Mouse (Mus musculus) G1E (cell line): Measurements from ENCODE around the gene Gimap8. TPM values are rescaled to one million over a fixed set of nuclear protein-coding genes. Genes with fewer than 3 reads are reported as not detected.

Experiments used
- ATAC-seq: 2 replicates; pipeline ENCODE4 v1.8.0; 2016; ENCODE audit warnings: mild to moderate bottlenecking; ENCODE audit not compliant: insufficient number of reproducible peaks, poor library complexity, low FRiP score, severe bottlenecking; ENCODE audit errors: extremely low read depth
- DNase-seq: peaks from one replicate; pipeline ENCODE4 v3.0.0; 2012; ENCODE audit warnings: low spot score
- H3K27me3 ChIP-seq: 2 replicates; pipeline ENCODE4 v1.6.1; 2012; ENCODE audit warnings: mild to moderate bottlenecking, low read length, inconsistent platforms; ENCODE audit not compliant: insufficient read depth
- H3K36me3 ChIP-seq: replicated peaks from 2 replicates; pipeline ENCODE3; 2012; ENCODE audit warnings: mild to moderate bottlenecking, inconsistent platforms
- H3K4me1 ChIP-seq: 2 replicates; pipeline ENCODE4 v1.6.1; 2012; ENCODE audit warnings: low read depth, low read length, inconsistent platforms, mixed read lengths; ENCODE audit not compliant: insufficient read depth
- H3K4me3 ChIP-seq: 2 replicates; pipeline ENCODE4 v1.5.1; 2012; ENCODE audit warnings: low read depth, mild to moderate bottlenecking, inconsistent platforms, low read length, moderate library complexity, mixed read lengths
- H3K9me3 ChIP-seq: replicated peaks from 2 replicates; pipeline ENCODE4 v1.6.1; 2012; ENCODE audit warnings: inconsistent platforms
- CTCF ChIP-seq: IDR thresholded peaks from 2 replicates; pipeline ENCODE4 v1.5.1; 2012; ENCODE audit warnings: low read depth, low read length, inconsistent platforms, mixed read lengths
- GATA1 ChIP-seq: IDR thresholded peaks from 2 replicates; pipeline ENCODE4 v1.6.1; 2012; ENCODE audit warnings: borderline replicate concordance, low read length, inconsistent platforms, mixed read lengths
- GATA2 ChIP-seq: IDR thresholded peaks from 2 replicates; pipeline ENCODE4 v1.6.1; 2012; ENCODE audit warnings: low read depth, low read length, inconsistent platforms, borderline replicate concordance
- POLR2AphosphoS5 ChIP-seq: IDR thresholded peaks from 2 replicates; pipeline ENCODE4 v1.6.1; 2012; ENCODE audit warnings: low read depth, low read length, inconsistent platforms; ENCODE audit not compliant: insufficient replicate concordance
- TAL1 ChIP-seq: conservative IDR thresholded peaks from 2 replicates; pipeline ENCODE4 v1.6.1; 2012; ENCODE audit warnings: low read depth, low read length, inconsistent platforms, mixed read lengths
- polyA plus RNA-seq: library from polyadenylated mRNA; stranded (reverse); fragments of >175 nt; gene quantifications from 2 replicates; pipeline ENCODE4 v1.2.3, GENCODE M21; 2012
- total RNA-seq, 2 experiments: library from RNA; stranded (forward) in 1 of 2; stranded (reverse) in 1 of 2; fragments of 200-1000 nt in 1 of 2; fragments of >200 nt in 1 of 2; fragmentation: Nextera tagmentation in 1 of 2; gene quantifications; 2 replicates each; pipeline ENCODE4 v1.2.3; 2014 to 2017

Gimap8 gene
- total and polyA plus RNA-seq, 3 experiments: 0.05 TPM; not detected in 2

DNA sequence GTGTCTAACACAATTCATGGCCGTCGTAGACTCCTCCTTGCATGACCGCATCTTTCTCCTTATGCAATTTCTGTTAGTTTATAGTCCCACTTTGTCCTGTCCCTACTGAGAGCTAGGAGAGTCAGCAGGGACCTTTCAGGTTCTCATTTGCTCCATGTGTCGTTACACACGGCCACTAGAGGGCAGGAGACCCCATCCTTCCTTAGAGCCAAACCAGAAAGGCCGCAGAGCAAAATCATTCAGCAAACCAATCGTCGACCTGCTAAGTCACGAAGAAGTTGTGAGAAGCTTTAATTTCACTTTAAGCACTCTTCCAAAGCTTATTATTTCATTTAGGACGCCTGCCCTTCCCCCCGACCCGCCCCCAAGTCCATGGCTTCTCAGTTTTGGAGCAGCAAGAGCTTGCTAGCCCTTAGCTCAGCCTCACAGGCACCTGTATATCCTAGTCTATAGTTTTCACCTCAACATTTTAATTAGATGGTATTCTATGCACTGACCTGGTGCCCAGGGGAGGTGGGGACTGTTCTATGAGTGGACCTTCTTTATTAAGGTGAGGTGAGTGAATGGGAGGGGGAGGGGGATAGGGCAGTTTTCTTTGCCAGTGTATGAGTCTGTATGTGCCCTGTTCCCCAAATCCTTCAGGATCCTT lies 1.2 kb upstream of the Gimap8 start:
- 0 out of 2 replicates have a peak, but pooled peaks have one; percentile 27 for TF ChIP-seq CTCF
- TF ChIP-seq GATA2: no peak
- no peaks in the 10 kb centered on the region for H3K9me3 ChIP-seq
- DNase-seq (no peak), ATAC-seq (no peak)
- peaks cover 9% of the 10 kb centered on the region for H3K27me3 ChIP-seq
- H3K36me3 ChIP-seq: no peaks in the 10 kb centered on the region
- H3K4me1 ChIP-seq: no peaks in the 10 kb centered on the region
- H3K4me3 ChIP-seq: no peak overlapping the region

DNA sequence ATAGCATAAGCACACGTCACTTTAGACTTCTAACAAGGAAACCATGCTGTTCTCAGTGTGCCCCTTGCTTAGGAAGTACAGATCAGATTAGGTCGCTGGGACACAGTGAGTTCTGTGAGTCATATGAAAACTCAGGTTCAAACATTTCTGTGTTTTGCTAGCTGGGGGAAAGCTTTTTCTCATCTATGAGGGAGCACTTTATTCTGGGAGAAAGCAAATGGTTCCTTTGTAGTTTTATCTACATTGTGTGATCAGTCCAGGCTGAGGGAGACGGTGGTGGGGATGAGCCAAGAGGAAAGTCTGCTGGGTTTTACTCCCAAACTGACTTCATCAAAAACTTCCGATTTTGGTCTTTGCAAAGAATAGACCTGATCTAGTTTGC lies 734 bp upstream of the Gimap8 start:
- H3K36me3 ChIP-seq: no peaks in the 10 kb centered on the region
- no peak overlapping the region for H3K4me3 ChIP-seq
- TF ChIP-seq GATA1: no peak
- no peak for TF ChIP-seq CTCF
- TF ChIP-seq TAL1: no peak
- H3K9me3 ChIP-seq: no peaks in the 10 kb centered on the region
- H3K27me3 ChIP-seq: peaks cover 9% of the 10 kb centered on the region
- ATAC-seq: no peak
- DNase-seq: no peak
- H3K4me1 ChIP-seq: no peaks in the 10 kb centered on the region

DNA sequence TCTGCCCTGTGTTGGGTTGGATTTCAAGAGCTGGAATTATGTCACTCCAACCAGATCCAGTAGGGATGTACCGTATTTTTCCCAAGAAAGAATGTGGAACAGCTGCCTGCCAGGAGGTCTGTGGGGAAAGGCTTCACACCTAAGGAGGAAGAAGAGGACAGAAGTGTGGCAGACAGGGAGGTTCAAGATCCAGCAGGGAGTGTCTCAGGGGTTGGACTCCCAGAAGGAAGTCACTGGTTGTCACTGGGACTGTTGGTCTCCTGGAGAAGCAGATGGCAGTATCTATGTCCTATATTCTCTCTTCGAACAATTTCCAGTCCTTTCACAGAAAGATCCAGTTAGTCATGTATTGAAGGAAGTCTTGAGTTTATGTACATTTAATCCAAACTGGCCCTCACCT lies 577 bp downstream of the Gimap8 start:
- DNase-seq (no peak), ATAC-seq (no peak)
- Histone ChIP-seq H3K9me3 (no peaks in the 10 kb centered on the region), H3K4me1 (no peaks in the 10 kb centered on the region), H3K27me3 (peaks cover 9% of the 10 kb centered on the region), H3K36me3 (no peaks in the 10 kb centered on the region), H3K4me3 (no peak overlapping the region)
- TF ChIP-seq POLR2AphosphoS5 (no peak), GATA2 (no peak), GATA1 (no peak), CTCF (no peak), TAL1 (no peak)

DNA sequence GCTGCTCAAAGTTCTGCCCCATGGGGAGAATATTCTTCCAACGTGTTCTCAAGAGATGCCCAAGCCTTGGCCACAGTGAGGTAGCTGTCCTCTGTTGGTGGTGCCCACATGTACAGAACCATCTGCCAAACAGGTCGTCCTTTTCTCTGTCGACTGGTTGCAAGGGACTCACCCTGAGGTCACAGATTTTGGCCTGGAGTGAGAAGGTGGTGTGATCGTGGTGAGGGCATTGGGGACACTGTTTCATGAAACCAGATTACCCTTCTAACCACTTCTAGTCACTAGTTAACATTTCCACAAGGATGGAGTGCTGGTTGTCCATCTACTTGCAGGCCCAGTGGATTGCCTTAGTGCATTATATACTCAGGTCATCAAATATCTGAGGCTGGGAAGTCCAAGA lies 1.7 kb downstream of the Gimap8 start:
- no peak overlapping the region for H3K4me3 ChIP-seq
- no peak for ATAC-seq
- H3K9me3 ChIP-seq: no peaks in the 10 kb centered on the region
- TF ChIP-seq POLR2AphosphoS5: no peak
- TF ChIP-seq GATA1: no peak
- TF ChIP-seq TAL1: no peak
- no peak for TF ChIP-seq CTCF
- no peak for TF ChIP-seq GATA2
- no peaks in the 10 kb centered on the region for H3K4me1 ChIP-seq
- DNase-seq: no peak
- H3K36me3 ChIP-seq: no peaks in the 10 kb centered on the region
- peaks cover 9% of the 10 kb centered on the region for H3K27me3 ChIP-seq

DNA sequence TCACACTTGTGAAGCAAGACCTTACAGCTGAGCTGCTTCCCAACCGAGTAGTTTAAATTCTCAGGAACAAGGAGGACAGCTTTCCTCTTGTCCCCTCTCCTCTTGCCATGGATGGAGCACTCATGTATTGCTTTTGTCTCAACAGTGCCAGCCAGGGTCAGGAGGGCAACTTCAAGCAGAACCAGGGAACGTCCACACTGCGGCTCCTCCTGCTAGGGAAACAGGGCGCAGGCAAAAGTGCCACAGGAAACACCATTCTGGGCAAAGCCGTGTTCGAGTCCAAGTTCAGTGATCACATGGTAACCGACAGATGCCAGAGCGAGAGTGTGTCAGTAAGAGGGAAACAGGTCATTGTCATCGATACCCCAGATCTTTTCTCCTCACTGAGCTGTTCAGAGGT lies 3.0 kb downstream of the Gimap8 start:
- ATAC-seq: no peak
- Histone ChIP-seq H3K4me3 (no peak overlapping the region), H3K27me3 (peaks cover 7% of the 10 kb centered on the region), H3K9me3 (no peaks in the 10 kb centered on the region), H3K36me3 (no peaks in the 10 kb centered on the region), H3K4me1 (no peaks in the 10 kb centered on the region)
- TF ChIP-seq POLR2AphosphoS5: no peak
- TF ChIP-seq GATA1: no peak
- no peak for TF ChIP-seq TAL1
- TF ChIP-seq CTCF: no peak
- TF ChIP-seq GATA2: no peak
- no peak for DNase-seq

DNA sequence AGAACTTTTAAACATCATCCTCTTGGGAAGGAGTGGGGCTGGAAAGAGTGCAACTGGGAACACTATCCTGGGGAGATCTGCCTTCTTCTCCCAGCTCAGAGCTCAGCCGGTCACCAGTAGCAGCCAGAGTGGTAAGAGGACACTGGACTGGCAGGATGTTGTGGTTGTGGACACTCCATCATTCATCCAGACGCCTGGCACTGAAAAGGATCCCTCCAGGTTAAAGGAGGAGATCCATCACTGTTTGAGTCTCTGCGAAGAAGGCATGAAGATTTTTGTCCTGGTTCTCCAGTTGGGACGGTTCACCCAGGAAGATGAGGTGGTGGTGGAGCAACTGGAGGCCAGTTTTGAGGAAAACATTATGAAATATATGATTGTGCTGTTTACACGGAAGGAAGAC lies 11.7 kb downstream of the Gimap8 start:
- peaks cover 9% of the 10 kb centered on the region for H3K27me3 ChIP-seq
- TF ChIP-seq TAL1: no peak
- TF ChIP-seq GATA2: no peak
- no peak for TF ChIP-seq CTCF
- no peak for TF ChIP-seq GATA1
- TF ChIP-seq POLR2AphosphoS5: no peak
- H3K4me3 ChIP-seq: no peak overlapping the region
- no peaks in the 10 kb centered on the region for H3K9me3 ChIP-seq
- no peak for ATAC-seq
- H3K36me3 ChIP-seq: no peaks in the 10 kb centered on the region
- H3K4me1 ChIP-seq: no peaks in the 10 kb centered on the region
- no peak for DNase-seq

DNA sequence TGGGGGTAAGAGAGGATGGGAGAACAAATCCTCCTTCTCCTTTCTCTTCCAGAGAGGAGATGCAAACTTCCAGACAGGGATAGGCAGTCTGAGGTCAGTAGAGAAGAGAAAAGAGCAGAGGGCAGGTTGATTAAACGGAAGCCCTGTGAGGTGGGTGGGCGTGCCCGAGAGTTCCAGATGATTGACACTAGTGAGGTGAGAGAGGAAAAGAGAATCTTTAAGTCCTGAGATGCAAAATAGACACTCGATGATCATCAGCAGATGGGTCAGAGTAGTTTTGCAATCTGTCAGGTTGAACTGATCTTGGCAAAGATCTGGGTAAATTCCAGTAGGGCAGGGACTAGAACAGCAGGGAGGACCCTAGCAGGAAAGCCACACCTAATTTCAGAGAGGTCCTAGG lies 17.7 kb downstream of the Gimap8 start:
- Histone ChIP-seq H3K27me3 (peaks cover 16% of the 10 kb centered on the region), H3K4me3 (no peak overlapping the region), H3K36me3 (no peaks in the 10 kb centered on the region), H3K4me1 (no peaks in the 10 kb centered on the region), H3K9me3 (no peaks in the 10 kb centered on the region)
- DNase-seq (no peak), ATAC-seq (no peak)
- TF ChIP-seq GATA1: no peak
